Mouse (Mus musculus): ENCODE measurements around the gene Tubgcp6.

DNA sequence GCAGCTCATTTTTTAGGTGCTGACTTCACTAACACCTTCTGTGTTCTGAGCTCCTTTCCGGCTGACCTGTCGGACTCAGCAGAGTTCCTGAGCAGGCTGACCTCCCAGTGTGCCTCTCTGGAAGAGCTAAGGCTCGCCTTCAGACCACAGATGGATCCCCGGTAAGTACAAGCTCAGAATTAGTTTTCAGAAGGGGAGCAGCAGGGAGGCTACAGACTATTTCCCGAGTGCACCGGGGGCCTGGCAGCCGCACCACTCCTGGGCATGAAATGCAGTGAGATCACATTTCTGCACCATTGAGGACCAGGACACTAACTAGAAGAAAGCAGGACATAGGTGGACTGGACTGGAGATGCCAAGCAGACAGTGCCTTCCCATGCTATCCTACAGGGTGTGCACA, 24.3 kb downstream of the Tubgcp6 start:
- TF ChIP-seq CTCF (IDR thresholded peaks at IDR 0.05; ENCODE audit: low read depth) (no peak), EP300 (IDR thresholded peaks at IDR 0.05; ENCODE audit: low read depth) (no peak)
